Mouse (Mus musculus): ENCODE measurements around the gene Tecpr2.

Gene Tecpr2

DNA sequence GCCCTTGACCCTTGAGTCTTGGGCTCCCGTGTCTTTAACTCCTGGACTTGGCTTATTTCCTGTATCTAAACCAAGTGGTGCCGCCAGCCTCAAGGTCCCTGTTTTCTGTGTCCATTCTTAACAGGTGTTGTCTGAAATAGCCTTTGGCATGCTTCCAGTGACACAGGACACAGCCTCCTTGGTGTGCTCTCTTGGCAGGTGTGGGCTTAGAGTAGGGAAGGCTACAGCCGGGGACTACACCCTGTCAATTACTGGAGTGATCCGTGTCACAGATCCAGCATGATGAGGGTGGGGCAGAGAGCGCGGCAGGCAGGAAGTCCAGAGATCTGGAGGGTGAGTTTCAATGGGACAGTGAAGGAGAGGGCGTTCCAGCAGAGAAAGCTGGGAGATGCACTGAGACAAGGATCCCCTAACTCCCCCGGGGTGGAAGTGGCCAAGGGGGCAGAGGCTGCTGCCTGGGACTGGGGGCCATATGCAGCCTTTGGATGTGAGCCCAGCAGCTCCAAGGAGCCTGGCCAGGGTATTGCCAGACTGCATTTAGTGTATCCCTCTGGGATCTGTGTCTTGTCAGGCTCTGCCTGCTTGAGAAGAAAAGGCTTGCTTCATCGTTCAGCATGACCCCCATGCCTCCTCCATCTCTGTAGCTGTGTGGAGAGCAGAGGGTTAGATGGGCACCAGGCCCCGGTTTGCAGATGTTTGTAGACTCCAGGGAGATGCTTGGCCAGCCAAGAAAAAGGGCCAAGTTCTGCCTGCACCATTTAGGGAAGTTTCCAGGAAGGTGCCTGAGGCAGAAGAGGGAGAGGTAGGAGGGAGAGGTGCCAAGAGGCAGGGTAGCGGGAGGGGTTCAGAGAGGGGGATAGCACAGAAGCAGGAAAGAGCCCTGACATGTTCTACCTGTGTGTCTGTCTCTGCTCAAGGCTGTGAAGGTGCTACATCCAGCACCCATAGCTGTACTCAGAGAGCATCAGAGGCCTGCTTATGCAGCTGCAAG lies 119.7 kb downstream of the Tecpr2 start:
- DNase-seq = no peak

DNA sequence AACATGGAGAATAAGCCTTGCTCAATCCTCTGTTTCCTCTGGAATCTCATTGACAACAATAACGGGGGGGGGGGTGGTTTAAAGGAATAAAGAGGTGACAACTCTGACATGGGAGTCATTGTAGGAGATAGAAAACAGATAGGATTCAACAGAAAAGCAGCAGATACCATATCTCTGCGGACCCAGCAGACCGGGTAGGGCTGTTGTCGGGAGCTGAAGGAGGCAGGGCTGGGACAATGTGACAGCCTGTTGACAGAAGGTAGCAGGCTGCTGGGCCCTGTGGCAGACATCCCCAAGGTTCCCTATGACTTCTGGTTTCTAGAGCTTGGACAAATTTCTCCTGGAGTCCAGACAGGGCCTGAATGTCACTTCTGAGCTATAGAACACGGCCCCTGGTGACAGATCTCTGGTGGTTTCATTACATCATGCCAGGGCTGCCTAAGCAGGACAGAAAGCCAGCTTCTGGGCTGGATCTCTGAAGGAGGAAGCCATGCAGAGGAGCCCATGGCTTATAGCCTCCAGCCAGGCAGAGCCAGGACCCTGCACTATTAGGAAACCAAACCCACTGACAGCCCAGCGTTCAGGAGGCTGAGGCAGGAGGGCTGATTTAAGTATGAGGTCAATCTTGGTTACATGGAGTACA lies 120.7 kb downstream of the Tecpr2 start:
- DNase-seq = no peak

- DNase-seq = no peak
Measured at GRCm38 (mm10) chr12:111016807-111017206, 127.7 kb downstream of the Tecpr2 start.

DNA sequence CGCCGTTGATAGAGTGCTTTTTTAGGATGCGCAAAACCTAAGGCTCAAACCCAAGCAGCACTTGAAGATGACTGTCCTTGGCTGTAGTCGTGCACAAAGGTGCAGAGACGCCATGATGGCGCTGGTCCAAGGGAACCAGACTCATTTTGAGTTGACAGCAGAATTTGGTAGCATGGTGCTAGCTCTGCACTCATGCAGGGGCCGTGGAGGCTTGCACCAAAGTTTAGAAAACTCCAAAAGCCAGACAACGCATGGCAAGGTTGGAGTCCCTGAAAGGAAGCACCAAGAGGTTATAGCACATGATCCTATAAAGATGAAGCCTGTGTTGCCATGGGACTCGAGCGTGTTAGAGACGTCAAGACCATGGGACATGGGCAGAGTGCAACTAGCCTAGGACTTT lies 129.0 kb downstream of the Tecpr2 start:
- DNase-seq = no peak

GRCm38 (mm10) chr12:111019086-111019485 lies 130.0 kb downstream of the Tecpr2 start:
- no peak for DNase-seq

DNA sequence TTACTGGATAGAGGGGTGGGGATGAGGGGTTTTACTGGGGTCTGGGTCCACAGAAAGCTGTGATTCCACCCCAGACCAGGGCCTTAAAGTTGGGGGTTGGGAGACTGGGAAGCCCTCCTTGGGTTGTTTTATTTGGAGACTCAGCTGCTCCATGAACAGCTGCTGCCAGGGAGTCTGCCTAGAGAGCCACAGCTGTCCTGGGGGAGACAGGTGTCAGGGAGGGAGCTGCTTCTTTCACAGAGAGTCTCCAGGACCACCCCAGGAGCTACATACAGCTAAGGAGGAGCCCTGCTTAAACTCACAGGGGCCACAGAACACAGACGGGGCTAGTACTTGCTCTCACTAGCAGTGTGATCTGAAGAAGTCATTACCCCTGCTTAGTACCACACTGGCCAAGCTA lies 132.1 kb downstream of the Tecpr2 start:
- no peak for DNase-seq

DNA sequence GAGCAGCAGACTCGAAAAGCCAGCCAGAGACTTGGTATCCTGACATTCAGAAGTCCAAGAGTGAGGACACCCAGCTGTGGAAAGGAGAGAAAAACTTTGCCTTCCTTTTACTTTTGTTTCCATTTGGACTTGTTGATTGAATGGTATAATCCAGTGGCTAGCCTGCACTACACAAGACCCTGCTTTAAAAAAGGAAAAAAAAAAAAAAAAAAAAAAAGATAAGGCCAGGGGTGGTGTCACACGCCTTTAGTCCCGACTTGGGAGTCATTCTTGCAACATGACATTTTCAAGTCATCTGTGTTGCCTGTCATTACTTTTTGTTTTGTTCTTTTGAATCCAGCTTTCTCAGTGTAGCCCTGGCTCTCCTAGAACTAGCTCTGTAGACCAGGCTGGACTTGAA lies 132.5 kb downstream of the Tecpr2 start:
- no peak for DNase-seq

All from lung, postnatal 36 days (tissue).